Mouse (Mus musculus) cerebellum, adult 11-12 months (tissue): Measurements from ENCODE around the gene Gng12.
"Not testable (repeated sequence)": the region's sequence is repeated elsewhere in the genome, so short reads cannot be mapped to it uniquely, and the experiment has no call there.

Source experiments
- DNase-seq: peaks from one replicate; pipeline ENCODE4 v3.0.0; 2022

Gene Gng12

GRCm38 (mm10) chr6:66958466-66959235 lies 62.5 kb downstream of the Gng12 start:
- no peak for DNase-seq

GRCm38 (mm10) chr6:66962582-66963043 lies 66.4 kb downstream of the Gng12 start:
- DNase-seq, result peak; percentile 32

- DNase-seq, result no peak
Measured at GRCm38 (mm10) chr6:66963068-66963467, 66.9 kb downstream of the Gng12 start.

DNA sequence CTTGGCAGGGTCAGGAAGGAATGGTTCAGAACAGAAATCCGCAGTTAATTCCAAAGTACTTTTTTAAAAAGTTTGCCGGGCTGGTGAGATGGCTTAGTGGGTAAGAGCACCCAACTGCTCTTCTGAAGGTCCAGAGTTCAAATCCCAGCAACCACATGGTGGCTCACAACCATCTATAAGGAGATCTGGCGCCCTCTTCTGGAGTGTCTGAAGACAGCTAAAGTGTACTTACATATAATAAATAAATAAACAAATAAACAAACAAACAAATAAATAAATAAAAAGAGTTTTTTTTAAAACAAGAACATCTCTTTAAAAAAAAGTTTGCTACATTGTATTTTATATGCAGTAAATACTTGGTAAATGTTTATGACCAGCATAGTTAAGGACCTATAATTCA lies 67.5 kb downstream of the Gng12 start:
- DNase-seq, result not testable (repeated sequence)

GRCm38 (mm10) chr6:66964222-66964621 lies 68.0 kb downstream of the Gng12 start:
- no peak for DNase-seq

DNA sequence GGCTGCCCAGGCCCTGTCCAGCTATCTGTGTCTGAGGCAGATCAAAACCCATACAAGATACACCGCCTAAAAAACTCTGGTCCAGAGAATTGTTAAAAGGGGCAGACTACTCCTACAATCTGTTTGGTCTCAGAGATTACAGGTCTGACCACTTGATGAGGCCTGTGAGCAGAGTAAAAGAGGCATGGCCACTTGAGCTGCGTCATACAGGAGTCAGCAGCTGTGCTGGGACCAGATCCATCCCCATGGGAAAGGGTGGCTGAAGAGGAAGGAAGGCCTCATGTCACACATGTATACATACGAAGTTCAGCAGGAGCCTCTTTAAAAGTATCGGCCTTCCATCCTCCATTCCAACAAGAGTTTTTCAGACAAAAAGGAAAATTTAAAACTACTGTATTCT lies 69.0 kb downstream of the Gng12 start:
- DNase-seq, result no peak

GRCm38 (mm10) chr6:66967788-66968187 lies 71.6 kb downstream of the Gng12 start:
- DNase-seq, result no peak

GRCm38 (mm10) chr6:66969446-66969845 lies 73.2 kb downstream of the Gng12 start:
- DNase-seq, result no peak

- no peak for DNase-seq
Measured at GRCm38 (mm10) chr6:66972300-66972699, 76.1 kb downstream of the Gng12 start.

GRCm38 (mm10) chr6:66973180-66973579 lies 77.0 kb downstream of the Gng12 start:
- DNase-seq, result no peak

GRCm38 (mm10) chr6:66975522-66975921 lies 79.3 kb downstream of the Gng12 start:
- DNase-seq, result no peak

DNA sequence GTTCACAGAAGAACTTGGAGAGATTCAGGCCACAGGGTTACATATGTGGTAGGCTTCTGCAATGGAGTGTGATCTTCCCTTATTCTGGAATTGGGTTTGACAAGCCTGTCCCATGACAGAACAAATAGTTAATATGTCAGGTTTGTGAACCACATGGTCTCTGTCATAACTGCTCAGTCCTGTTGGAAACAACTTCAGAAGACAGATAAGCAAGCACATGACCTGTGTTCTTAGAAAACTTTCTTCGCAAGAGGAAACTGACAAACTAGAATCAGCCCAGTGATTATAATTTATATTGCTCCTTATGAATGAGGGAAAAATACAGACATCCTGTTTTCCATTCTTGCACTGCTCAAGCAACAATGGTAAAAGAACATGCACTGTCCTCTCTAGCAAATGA lies 83.0 kb downstream of the Gng12 start:
- no peak for DNase-seq

GRCm38 (mm10) chr6:66980040-66980439 lies 83.8 kb downstream of the Gng12 start:
- no peak for DNase-seq

GRCm38 (mm10) chr6:66981366-66981765 lies 85.2 kb downstream of the Gng12 start:
- DNase-seq, result no peak

GRCm38 (mm10) chr6:66981864-66982263 lies 85.7 kb downstream of the Gng12 start:
- peak; percentile 72 for DNase-seq

GRCm38 (mm10) chr6:66984079-66984478 lies 87.9 kb downstream of the Gng12 start:
- DNase-seq, result no peak

GRCm38 (mm10) chr6:66984672-66985071 lies 88.5 kb downstream of the Gng12 start:
- no peak for DNase-seq

DNA sequence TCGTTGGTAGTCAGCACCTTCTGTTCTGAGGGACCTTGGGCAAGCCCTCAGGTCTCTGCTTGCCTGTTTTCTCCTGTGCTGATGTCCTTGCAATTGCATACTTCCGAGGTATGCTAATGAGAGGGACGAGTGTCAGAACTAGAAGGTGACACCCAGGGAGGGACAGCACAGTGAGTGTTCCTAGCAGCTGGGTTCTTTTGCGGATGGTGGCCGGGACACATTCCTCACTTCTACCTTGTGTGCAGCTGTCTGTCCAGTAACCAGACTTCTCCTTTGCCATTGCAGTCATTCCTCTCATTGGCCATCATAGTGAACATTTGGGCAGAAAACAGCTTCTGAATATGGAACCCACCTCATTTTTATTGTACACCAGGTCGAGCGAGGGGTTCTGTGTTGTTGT lies 89.3 kb downstream of the Gng12 start:
- DNase-seq, result no peak

GRCm38 (mm10) chr6:66986063-66986462 lies 89.9 kb downstream of the Gng12 start:
- DNase-seq, result no peak

DNA sequence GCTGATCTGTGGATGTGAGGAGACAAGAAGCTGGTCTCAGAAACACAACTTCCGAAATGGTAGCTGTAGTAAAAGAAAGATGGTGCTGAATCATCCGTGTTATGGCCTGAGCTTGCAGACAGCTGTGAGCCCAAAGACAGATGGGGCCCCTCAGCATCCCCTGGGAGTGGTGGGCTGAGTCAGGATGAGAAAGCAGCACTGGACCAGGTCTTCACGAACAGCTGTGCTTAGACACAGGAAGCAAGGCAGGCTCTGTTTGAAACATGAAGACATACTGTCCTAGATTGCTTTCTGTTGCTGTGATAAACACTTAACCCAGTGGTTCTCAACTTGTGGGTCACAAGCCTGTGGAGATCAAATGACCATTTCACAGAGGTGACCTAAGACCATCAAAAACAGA lies 91.4 kb downstream of the Gng12 start:
- no peak for DNase-seq

- DNase-seq, result no peak
Measured at GRCm38 (mm10) chr6:66988363-66988762, 92.2 kb downstream of the Gng12 start.

DNA sequence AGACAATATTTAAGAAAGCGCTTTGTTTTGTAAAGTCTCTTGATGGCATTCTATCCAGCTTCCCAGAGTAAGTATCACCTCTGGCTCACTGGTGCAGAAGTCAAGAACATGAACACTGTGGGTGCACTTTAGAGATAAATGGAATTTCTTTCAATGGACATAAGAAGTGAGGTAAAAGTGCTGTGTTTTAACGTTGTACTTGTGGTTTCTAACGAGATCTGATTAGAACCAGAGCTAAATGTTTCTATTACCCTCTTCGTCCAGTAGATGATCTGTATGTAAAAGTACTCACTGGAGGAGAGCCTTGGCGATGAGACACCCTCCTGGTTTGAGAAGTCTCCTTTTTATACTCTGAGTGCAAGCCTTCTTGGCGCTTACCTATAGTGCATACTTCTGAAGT lies 92.8 kb downstream of the Gng12 start:
- DNase-seq, result no peak

- DNase-seq, result no peak
Measured at GRCm38 (mm10) chr6:66989518-66989917, 93.3 kb downstream of the Gng12 start.

- DNase-seq, result no peak
Measured at GRCm38 (mm10) chr6:66992232-66992631, 96.0 kb downstream of the Gng12 start.

DNA sequence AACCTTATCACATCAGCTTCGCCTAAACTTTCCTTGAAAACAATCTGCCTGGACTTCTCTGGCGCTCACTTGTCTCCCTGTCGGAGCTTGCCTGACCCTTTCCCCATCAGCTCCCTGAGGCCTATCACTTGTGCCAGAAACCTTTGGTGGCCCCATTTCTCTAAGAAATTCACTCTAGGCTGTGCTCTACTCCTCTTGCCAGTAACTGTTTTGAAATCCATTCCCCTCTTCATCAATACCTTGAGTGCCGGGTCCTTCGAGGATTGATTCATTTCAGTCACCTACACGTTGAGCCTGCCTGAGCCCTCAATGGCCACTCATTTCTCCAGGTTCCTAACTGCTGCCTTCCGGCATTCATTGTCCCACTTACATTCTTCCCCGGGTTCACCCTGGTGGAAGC lies 96.6 kb downstream of the Gng12 start:
- no peak for DNase-seq
